Mouse (Mus musculus) thymus, postnatal 10 days (tissue): ENCODE measurements around the gene Nmt1.

Source experiments
- DNase-seq, 2 experiments: peaks; one replicate each; pipeline ENCODE4 v3.0.0; 2021; ENCODE audit warnings: low spot score in 2 of 2

Gene Nmt1

GRCm38 (mm10) chr11:103106386-103106785 is 78.4 kb downstream of the Nmt1 start:
- DNase-seq = no peak

- no peak for DNase-seq
These were observed 83.3 kb downstream of the Nmt1 start for GRCm38 (mm10) chr11:103111301-103111700.

- DNase-seq = peak in 1 of 2 experiments; percentile 13
These were observed 84.0 kb downstream of the Nmt1 start for GRCm38 (mm10) chr11:103111881-103112551.

GRCm38 (mm10) chr11:103112552-103112912 is 84.5 kb downstream of the Nmt1 start:
- DNase-seq = no peak

- no peak for DNase-seq
These were observed 85.0 kb downstream of the Nmt1 start for GRCm38 (mm10) chr11:103113005-103113404.

- DNase-seq = no peak
These were observed 85.8 kb downstream of the Nmt1 start for GRCm38 (mm10) chr11:103113771-103114170.

- no peak for DNase-seq
These were observed 86.4 kb downstream of the Nmt1 start for GRCm38 (mm10) chr11:103114270-103114943.

- DNase-seq = peak; percentile 73 to 79
These were observed 87.4 kb downstream of the Nmt1 start for GRCm38 (mm10) chr11:103115163-103116007.

GRCm38 (mm10) chr11:103116008-103116818 is 88.2 kb downstream of the Nmt1 start, which contains the start of gene Hexim1:
Gene Hexim1 (plus strand): TSS chr11:103116231.
- DNase-seq = peak; percentile 100

- DNase-seq = peak; percentile 70 to 80
These were observed 89.1 kb downstream of the Nmt1 start for GRCm38 (mm10) chr11:103116959-103117590.

GRCm38 (mm10) chr11:103117591-103118009 is 89.6 kb downstream of the Nmt1 start:
- no peak for DNase-seq
